In the genomic region with DNA sequence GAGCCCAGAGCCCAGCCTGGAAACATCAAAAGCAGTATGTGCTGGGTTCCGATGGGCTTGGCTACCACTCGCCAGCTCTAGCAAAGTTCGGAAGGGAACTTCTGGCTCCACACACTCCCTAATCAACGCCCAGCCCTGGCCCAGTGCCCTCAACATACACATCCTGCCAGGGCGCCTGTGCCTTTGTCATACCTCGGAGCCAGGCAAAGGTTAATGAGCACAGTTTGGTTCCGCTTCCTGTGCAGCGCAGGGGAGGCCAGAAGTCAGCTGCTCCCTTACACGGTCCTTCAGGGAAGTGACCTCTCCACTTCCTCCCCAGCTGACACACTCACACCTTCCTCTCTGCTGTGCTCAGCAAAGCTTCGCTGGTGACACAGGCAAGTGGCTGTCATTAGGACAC, we compare ENCODE assay signal across 9 mouse cellular contexts. TPM values are rescaled to one million over a fixed set of nuclear protein-coding genes. Genes with fewer than 3 reads are reported as not detected.
DNase-seq lines count a peak whose midpoint lies in the region; ATAC-seq and TF ChIP-seq lines count a peak whose summit lies in the region.
"Had no signal": no experiment of that assay in that cellular context is flagged by ENCODE, and none has a peak within 500 bp of the region (broad histone marks: within the 10 kb centered on the region; RNA-seq: fewer than 3 reads in every experiment).

No protein-coding gene starts in this region.

- H3K9me3 ChIP-seq in kidney, postnatal 0 days (replicated peaks; ENCODE audit: low read length) = no peaks in the 10 kb centered on the region
- H3K9me3 ChIP-seq: midbrain, embryonic 12.5 days had no signal

- no peak overlapping the region for H3K9ac ChIP-seq in kidney, postnatal 0 days (ENCODE audit: low read depth, low read length)
- H3K9ac ChIP-seq: midbrain, embryonic 12.5 days had no signal

- TF ChIP-seq CTCF in kidney, postnatal 0 days (IDR thresholded peaks at IDR 0.05; ENCODE audit: low read depth) = no peak

- H3K4me1 ChIP-seq in kidney, postnatal 0 days (replicated peaks; ENCODE audit: insufficient read depth, low read length) = peaks cover 18% of the 10 kb centered on the region

- no peaks in the 10 kb centered on the region for H3K36me3 ChIP-seq in kidney, postnatal 0 days (ENCODE audit: insufficient read depth, low read length)
- H3K36me3 ChIP-seq: midbrain, embryonic 12.5 days had no signal

- H3K4me3 ChIP-seq in kidney, postnatal 0 days (replicated peaks; ENCODE audit: low read depth, low read length) = no peak overlapping the region
- H3K4me3 ChIP-seq: midbrain, embryonic 12.5 days had no signal

- no peaks in the 10 kb centered on the region for H3K27me3 ChIP-seq in kidney, postnatal 0 days (ENCODE audit: insufficient read depth, low read length)
- H3K27me3 ChIP-seq: midbrain, embryonic 12.5 days had no signal

- H3K27ac ChIP-seq in kidney, postnatal 0 days = 0 out of 2 replicates have a peak overlapping the region, but pooled peaks have one; percentile 50
- H3K27ac ChIP-seq: midbrain, embryonic 12.5 days had no signal

- DNase-seq in ovary, postnatal 36 days (ENCODE audit: low spot score) = peak; percentile 37
- no peak for DNase-seq in ovary, adult 18-20 months (ENCODE audit: low spot score)
- peak; percentile 71 for DNase-seq in kidney, postnatal 0 days (ENCODE audit: low spot score)
- peak; percentile 76 for DNase-seq in lung, postnatal 36 days
- DNase-seq in thymus, postnatal 25 days = peak; percentile 44
- no peak for DNase-seq in Muller cell, postnatal 12 days (ENCODE audit: inconsistent ontology term)
- no peak for DNase-seq in cerebellum, postnatal 4 days (ENCODE audit: low spot score in 2 of 2)

- whole genome bisulfite sequencing in kidney, postnatal 0 days = 23% methylated on average over 10 of the region's 10 CpGs

- peak; percentile 98 for ATAC-seq in granulocyte monocyte progenitor cell, adult 5-6 weeks (replicated peaks; ENCODE audit: poor library complexity, severe bottlenecking)
- ATAC-seq in kidney, postnatal 0 days (replicated peaks; ENCODE audit: low FRiP score, low read depth) = peak; percentile 38; the same call in 1 of the 2 replicates

- no peak overlapping the region for H3K4me2 ChIP-seq in kidney, postnatal 0 days (ENCODE audit: low read length)
- H3K4me2 ChIP-seq: midbrain, embryonic 12.5 days had no signal

RNA-seq across cellular contexts. Expression of a gene that starts 31.9 kb away (rescaled TPM):
- 1.9 and 3.1 TPM in 2 replicates for total RNA-seq in granulocyte monocyte progenitor cell, adult 5-6 weeks (2014; fragmentation: Nextera tagmentation)
- total RNA-seq in granulocyte monocyte progenitor cell, adult 5-6 weeks (2017) = 1.1 and 1.2 TPM in 2 replicates
- polyA plus RNA-seq in kidney, postnatal 0 days (2015; fragmentation: Nextera tagmentation; extraction: Ambion mirVana) = 4.1 TPM in 2 replicates

Comparison
In these comparisons a context has a peak if more than half of its experiments do, and no peak if none do; other contexts are left out.
1. DNase-seq: peak in ovary, postnatal 36 days (single experiment), kidney, postnatal 0 days (single experiment), lung, postnatal 36 days (single experiment) and thymus, postnatal 25 days (single experiment); none in ovary, adult 18-20 months (single experiment), Muller cell, postnatal 12 days (single experiment) and cerebellum, postnatal 4 days (0 of 2).